Mouse (Mus musculus) right cerebral cortex, adult 2 months (tissue): Measurements from ENCODE around the gene Nuak2.
"Not testable (repeated sequence)": the region's sequence is repeated elsewhere in the genome, so short reads cannot be mapped to it uniquely, and the experiment has no call there.

Experiments
- DNase-seq, 2 experiments: peaks; one replicate each; pipeline ENCODE4 v3.0.0; 2021 to 2022; ENCODE audit warnings: low spot score in 2 of 2

Nuak2 gene

GRCm38 (mm10) chr1:132327477-132327876 is 11.6 kb downstream of the Nuak2 start:
- DNase-seq, result no peak

- no peak for DNase-seq
Observed at GRCm38 (mm10) chr1:132328565-132328964, 12.6 kb downstream of the Nuak2 start.

- DNase-seq, result no peak
Observed at GRCm38 (mm10) chr1:132329656-132330055, 13.7 kb downstream of the Nuak2 start.

GRCm38 (mm10) chr1:132330397-132330796 is 14.5 kb downstream of the Nuak2 start:
- DNase-seq, result no peak

- DNase-seq, result no peak
Observed at GRCm38 (mm10) chr1:132331283-132331682, 15.4 kb downstream of the Nuak2 start.

- no peak for DNase-seq
Observed at GRCm38 (mm10) chr1:132333201-132333600, 17.3 kb downstream of the Nuak2 start.

GRCm38 (mm10) chr1:132333675-132334141 is 17.8 kb downstream of the Nuak2 start:
- DNase-seq, result no peak

- DNase-seq, result no peak
Observed at GRCm38 (mm10) chr1:132334178-132334801, 18.4 kb downstream of the Nuak2 start.

- DNase-seq, result no peak
Observed at GRCm38 (mm10) chr1:132335378-132335965, 19.5 kb downstream of the Nuak2 start.

- no peak for DNase-seq
Observed at GRCm38 (mm10) chr1:132336921-132337320, 21.0 kb downstream of the Nuak2 start.

- DNase-seq, result no peak
Observed at GRCm38 (mm10) chr1:132338027-132338660, 22.2 kb downstream of the Nuak2 start.

- no peak for DNase-seq
Observed at GRCm38 (mm10) chr1:132341731-132342501, 26.0 kb downstream of the Nuak2 start.

- DNase-seq, result no peak
Observed at GRCm38 (mm10) chr1:132342518-132342917, 26.6 kb downstream of the Nuak2 start.

GRCm38 (mm10) chr1:132343191-132343590 is 27.3 kb downstream of the Nuak2 start:
- no peak for DNase-seq

GRCm38 (mm10) chr1:132343656-132344055 is 27.7 kb downstream of the Nuak2 start:
- DNase-seq, result no peak

- DNase-seq, result no peak
Observed at GRCm38 (mm10) chr1:132345514-132345913, 29.6 kb downstream of the Nuak2 start.

- DNase-seq, result no peak
Observed at GRCm38 (mm10) chr1:132346134-132346851, 30.4 kb downstream of the Nuak2 start.

- no peak for DNase-seq
Observed at GRCm38 (mm10) chr1:132346951-132347350, 31.0 kb downstream of the Nuak2 start.

GRCm38 (mm10) chr1:132348401-132348800 is 32.5 kb downstream of the Nuak2 start:
- DNase-seq, result no peak

GRCm38 (mm10) chr1:132349049-132349448 is 33.1 kb downstream of the Nuak2 start:
- DNase-seq, result not testable (repeated sequence)

GRCm38 (mm10) chr1:132349601-132350000 is 33.7 kb downstream of the Nuak2 start:
- DNase-seq, result not testable (repeated sequence)

- DNase-seq, result no peak
Observed at GRCm38 (mm10) chr1:132351058-132351457, 35.1 kb downstream of the Nuak2 start.
